Mouse (Mus musculus): ENCODE data around the gene Arl6ip4. TPM values are rescaled to one million over a fixed set of nuclear protein-coding genes. Genes with fewer than 3 reads are reported as not detected.

Gene Arl6ip4
- polyA plus RNA-seq (2011; ENCODE audit: insufficient read depth, insufficient read length, low read depth, missing spikeins) = 73.7 and 82.5 TPM in 2 replicates

- TF ChIP-seq CTCF (IDR thresholded peaks at IDR 0.05; ENCODE audit: low read depth, low read length) (no peak), EP300 (IDR thresholded peaks at IDR 0.05; ENCODE audit: insufficient read depth, low read depth, low read length) (no peak), POLR2A (IDR thresholded peaks at IDR 0.05; ENCODE audit: insufficient read depth, low read length) (no peak)
- Histone ChIP-seq H3K4me1 (ENCODE audit: control insufficient read depth, insufficient read depth, low read length) (peaks cover 5% of the 10 kb centered on the region), H3K36me3 (ENCODE audit: control insufficient read depth, insufficient read depth, low read length, poor library complexity, severe bottlenecking) (peaks cover 2% of the 10 kb centered on the region; the same call in 1 of the 2 replicates), H3K9ac (ENCODE audit: low read depth, poor library complexity, severe bottlenecking) (peak within 1 kb of the TSS; percentile 73), H3K4me3 (ENCODE audit: low read depth, low read length) (peak within 1 kb of the TSS; percentile 97), H3K9me3 (replicated peaks; ENCODE audit: control insufficient read depth, insufficient read depth, low read length, poor library complexity, severe bottlenecking) (no peaks in the 10 kb centered on the region), H3K27ac (ENCODE audit: insufficient read depth, low read length) (no peak within 1 kb of the TSS), H3K27me3 (ENCODE audit: control insufficient read depth, insufficient read depth, low read length, poor library complexity, severe bottlenecking) (no peaks in the 10 kb centered on the region)
Measured at GRCm38 (mm10) chr5:124115990-124116845, at the start of gene Arl6ip4. Arl6ip4 (plus strand) TSS chr5:124116089.

GRCm38 (mm10) chr5:124069657-124070056, 46.2 kb upstream of the Arl6ip4 start:
- Histone ChIP-seq H3K36me3 (ENCODE audit: control insufficient read depth, insufficient read depth, low read length, poor library complexity, severe bottlenecking) (no peaks in the 10 kb centered on the region), H3K27ac (ENCODE audit: insufficient read depth, low read length) (no peak overlapping the region), H3K9ac (ENCODE audit: low read depth, poor library complexity, severe bottlenecking) (no peak overlapping the region), H3K27me3 (ENCODE audit: control insufficient read depth, insufficient read depth, low read length, poor library complexity, severe bottlenecking) (no peaks in the 10 kb centered on the region), H3K4me3 (ENCODE audit: low read depth, low read length) (no peak overlapping the region), H3K9me3 (replicated peaks; ENCODE audit: control insufficient read depth, insufficient read depth, low read length, poor library complexity, severe bottlenecking) (no peaks in the 10 kb centered on the region), H3K4me1 (ENCODE audit: control insufficient read depth, insufficient read depth, low read length) (no peaks in the 10 kb centered on the region)
- TF ChIP-seq POLR2A (IDR thresholded peaks at IDR 0.05; ENCODE audit: insufficient read depth, low read length) (no peak), CTCF (IDR thresholded peaks at IDR 0.05; ENCODE audit: low read depth, low read length) (no peak), EP300 (IDR thresholded peaks at IDR 0.05; ENCODE audit: insufficient read depth, low read depth, low read length) (no peak)

GRCm38 (mm10) chr5:124073682-124074081, 42.2 kb upstream of the Arl6ip4 start:
- no peak for TF ChIP-seq POLR2A (IDR thresholded peaks at IDR 0.05; ENCODE audit: insufficient read depth, low read length)
- no peak for TF ChIP-seq CTCF (IDR thresholded peaks at IDR 0.05; ENCODE audit: low read depth, low read length)
- no peak for TF ChIP-seq EP300 (IDR thresholded peaks at IDR 0.05; ENCODE audit: insufficient read depth, low read depth, low read length)
- Histone ChIP-seq H3K9me3 (replicated peaks; ENCODE audit: control insufficient read depth, insufficient read depth, low read length, poor library complexity, severe bottlenecking) (no peaks in the 10 kb centered on the region), H3K4me3 (ENCODE audit: low read depth, low read length) (no peak overlapping the region), H3K36me3 (ENCODE audit: control insufficient read depth, insufficient read depth, low read length, poor library complexity, severe bottlenecking) (no peaks in the 10 kb centered on the region), H3K27ac (ENCODE audit: insufficient read depth, low read length) (no peak overlapping the region), H3K27me3 (ENCODE audit: control insufficient read depth, insufficient read depth, low read length, poor library complexity, severe bottlenecking) (no peaks in the 10 kb centered on the region), H3K4me1 (ENCODE audit: control insufficient read depth, insufficient read depth, low read length) (no peaks in the 10 kb centered on the region), H3K9ac (ENCODE audit: low read depth, poor library complexity, severe bottlenecking) (no peak overlapping the region)

GRCm38 (mm10) chr5:124074845-124075307, 41.0 kb upstream of the Arl6ip4 start:
- Histone ChIP-seq H3K4me1 (ENCODE audit: control insufficient read depth, insufficient read depth, low read length) (no peaks in the 10 kb centered on the region), H3K36me3 (ENCODE audit: control insufficient read depth, insufficient read depth, low read length, poor library complexity, severe bottlenecking) (no peaks in the 10 kb centered on the region), H3K27ac (ENCODE audit: insufficient read depth, low read length) (no peak overlapping the region), H3K9ac (ENCODE audit: low read depth, poor library complexity, severe bottlenecking) (no peak overlapping the region), H3K4me3 (ENCODE audit: low read depth, low read length) (no peak overlapping the region), H3K9me3 (replicated peaks; ENCODE audit: control insufficient read depth, insufficient read depth, low read length, poor library complexity, severe bottlenecking) (no peaks in the 10 kb centered on the region), H3K27me3 (ENCODE audit: control insufficient read depth, insufficient read depth, low read length, poor library complexity, severe bottlenecking) (no peaks in the 10 kb centered on the region)
- TF ChIP-seq CTCF (IDR thresholded peaks at IDR 0.05; ENCODE audit: low read depth, low read length) = no peak
- TF ChIP-seq POLR2A (IDR thresholded peaks at IDR 0.05; ENCODE audit: insufficient read depth, low read length) = no peak
- no peak for TF ChIP-seq EP300 (IDR thresholded peaks at IDR 0.05; ENCODE audit: insufficient read depth, low read depth, low read length)

GRCm38 (mm10) chr5:124075716-124076115, 40.2 kb upstream of the Arl6ip4 start:
- no peak overlapping the region for H3K27ac ChIP-seq (ENCODE audit: insufficient read depth, low read length)
- H3K4me3 ChIP-seq (ENCODE audit: low read depth, low read length) = no peak overlapping the region

GRCm38 (mm10) chr5:124076559-124076958, 39.3 kb upstream of the Arl6ip4 start:
- H3K9ac ChIP-seq (ENCODE audit: low read depth, poor library complexity, severe bottlenecking) = no peak overlapping the region
- H3K36me3 ChIP-seq (ENCODE audit: control insufficient read depth, insufficient read depth, low read length, poor library complexity, severe bottlenecking) = no peaks in the 10 kb centered on the region
- H3K9me3 ChIP-seq (replicated peaks; ENCODE audit: control insufficient read depth, insufficient read depth, low read length, poor library complexity, severe bottlenecking) = no peaks in the 10 kb centered on the region
- H3K27ac ChIP-seq (ENCODE audit: insufficient read depth, low read length) = no peak overlapping the region
- H3K4me3 ChIP-seq (ENCODE audit: low read depth, low read length) = 0 out of 2 replicates have a peak overlapping the region, but pooled peaks have one; percentile 12
- no peaks in the 10 kb centered on the region for H3K27me3 ChIP-seq (ENCODE audit: control insufficient read depth, insufficient read depth, low read length, poor library complexity, severe bottlenecking)
- TF ChIP-seq POLR2A (IDR thresholded peaks at IDR 0.05; ENCODE audit: insufficient read depth, low read length) = no peak
- peak; percentile 52; the same call in 1 of the 2 replicates for TF ChIP-seq EP300 (IDR thresholded peaks at IDR 0.05; ENCODE audit: insufficient read depth, low read depth, low read length)
- no peak for TF ChIP-seq CTCF (IDR thresholded peaks at IDR 0.05; ENCODE audit: low read depth, low read length)
- H3K4me1 ChIP-seq (ENCODE audit: control insufficient read depth, insufficient read depth, low read length) = no peaks in the 10 kb centered on the region

More at GRCm38 (mm10) chr5:124075716-124076115, 40.2 kb upstream of the Arl6ip4 start:
- no peak overlapping the region for H3K9ac ChIP-seq (ENCODE audit: low read depth, poor library complexity, severe bottlenecking)
- no peaks in the 10 kb centered on the region for H3K27me3 ChIP-seq (ENCODE audit: control insufficient read depth, insufficient read depth, low read length, poor library complexity, severe bottlenecking)
- no peaks in the 10 kb centered on the region for H3K36me3 ChIP-seq (ENCODE audit: control insufficient read depth, insufficient read depth, low read length, poor library complexity, severe bottlenecking)
- no peaks in the 10 kb centered on the region for H3K4me1 ChIP-seq (ENCODE audit: control insufficient read depth, insufficient read depth, low read length)
- TF ChIP-seq EP300 (IDR thresholded peaks at IDR 0.05; ENCODE audit: insufficient read depth, low read depth, low read length) (no peak), POLR2A (IDR thresholded peaks at IDR 0.05; ENCODE audit: insufficient read depth, low read length) (no peak)
- H3K9me3 ChIP-seq (replicated peaks; ENCODE audit: control insufficient read depth, insufficient read depth, low read length, poor library complexity, severe bottlenecking) = no peaks in the 10 kb centered on the region
